Mouse (Mus musculus) left cerebral cortex, postnatal 14 days (tissue): ENCODE measurements at regions not wholly inside any gene's neighbourhood (a gene's known extent, or its start where the extent isn't known, plus 50 kb on each side); places are given as distances from the start of the nearest gene placed in this dataset.

Experiments
- DNase-seq, 2 experiments: peaks; one replicate each; pipeline ENCODE4 v3.0.0; 2021 to 2022; ENCODE audit warnings: low spot score in 2 of 2, mixed read lengths in 1 of 2
- intact Hi-C: fragments of 180-260 bp; cut with DNase I; formaldehyde crosslinking; loops from one replicate; pipeline ENCODE4 v1.15.1; 2025

DNA sequence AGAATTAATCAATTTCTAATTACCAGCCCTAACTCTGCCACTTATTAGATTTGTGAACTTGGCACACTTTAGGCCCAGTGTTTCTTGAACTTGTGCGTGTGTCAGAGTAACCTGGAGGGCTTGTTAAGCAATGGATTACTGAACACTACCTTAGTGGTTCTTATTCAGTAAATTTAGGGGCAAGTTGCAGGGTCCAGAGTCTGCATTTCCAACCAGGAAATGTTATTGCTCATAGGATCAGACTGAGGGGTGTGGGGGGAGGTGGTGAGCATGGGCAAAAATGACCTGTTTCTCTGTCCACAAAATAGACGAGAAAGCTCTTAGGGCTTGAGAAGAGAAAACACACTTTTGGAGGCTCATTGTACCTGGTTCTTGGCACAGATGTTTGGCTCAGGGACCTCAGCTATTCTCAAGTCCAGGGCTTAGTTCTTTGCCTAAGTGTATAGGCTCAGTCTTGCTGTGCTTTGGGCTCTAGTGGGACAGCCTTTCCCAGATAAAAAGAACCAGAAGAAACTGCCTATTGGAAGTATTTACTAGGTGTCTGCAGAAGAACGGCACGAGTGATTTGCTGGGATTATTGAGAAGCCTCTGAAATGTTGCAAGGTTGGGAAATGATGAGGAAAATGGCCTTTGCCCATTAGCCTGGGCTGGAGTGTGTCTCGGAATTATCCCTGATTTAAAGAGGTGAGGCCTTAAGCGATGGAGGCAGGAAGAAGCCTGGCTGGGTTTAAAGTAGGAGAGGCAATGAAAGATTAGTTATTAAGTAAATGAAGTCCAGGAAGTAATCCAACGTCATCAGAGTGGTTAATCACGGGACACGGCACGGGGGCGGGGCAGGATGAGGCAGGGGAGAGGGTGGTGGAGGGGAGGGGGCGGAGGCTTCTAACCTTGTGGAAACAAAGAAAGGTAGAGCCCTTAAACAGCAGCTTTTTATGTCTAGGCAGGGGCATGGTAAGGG, 113.2 kb upstream of the Fggy start:
- DNase-seq: no peak
- intact Hi-C loops: no loop called here

DNA sequence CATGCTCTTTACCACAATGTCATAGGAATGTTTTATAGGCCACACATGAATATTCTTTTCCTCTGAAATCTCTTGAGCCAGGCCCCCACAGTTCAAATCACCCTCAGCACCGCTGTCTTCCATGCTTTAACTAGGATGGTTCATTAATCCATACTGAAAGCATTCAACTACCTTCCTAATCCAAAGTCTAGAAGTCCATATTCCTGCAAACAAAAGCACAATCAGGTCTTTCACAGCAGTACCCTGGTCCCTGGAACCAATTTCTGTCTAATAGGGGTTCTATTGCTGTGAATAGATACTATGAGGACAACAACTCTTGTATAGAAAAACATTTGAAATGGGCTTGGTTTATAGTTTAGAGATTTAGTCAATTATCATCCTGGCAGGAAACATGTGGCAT, 107.0 kb upstream of the Fggy start:
- intact Hi-C loops: no loop called here

DNA sequence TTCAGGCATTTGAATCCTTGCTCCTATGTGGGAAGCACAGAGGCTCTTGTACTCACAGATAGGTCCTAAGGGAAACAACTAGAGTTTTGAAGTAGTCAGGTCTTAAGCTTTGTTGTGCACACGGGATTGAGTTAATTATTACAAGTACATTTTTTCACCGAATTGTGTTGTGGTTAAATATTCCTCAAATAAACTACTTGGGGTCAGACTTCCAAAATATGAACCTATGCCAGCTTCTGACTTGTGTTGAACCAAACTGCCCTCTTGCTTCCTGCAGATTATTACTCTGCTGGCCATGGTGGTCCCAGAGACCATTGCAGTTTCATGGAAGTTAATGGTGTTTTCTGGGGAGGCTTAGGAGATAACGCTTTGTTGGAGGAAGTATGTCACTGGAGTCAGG, 105.5 kb upstream of the Fggy start:
- intact Hi-C loops: no loop called here
- DNase-seq: no peak

More for the DNA sequence above, 107.0 kb upstream of the Fggy start:
- no peak for DNase-seq

DNA sequence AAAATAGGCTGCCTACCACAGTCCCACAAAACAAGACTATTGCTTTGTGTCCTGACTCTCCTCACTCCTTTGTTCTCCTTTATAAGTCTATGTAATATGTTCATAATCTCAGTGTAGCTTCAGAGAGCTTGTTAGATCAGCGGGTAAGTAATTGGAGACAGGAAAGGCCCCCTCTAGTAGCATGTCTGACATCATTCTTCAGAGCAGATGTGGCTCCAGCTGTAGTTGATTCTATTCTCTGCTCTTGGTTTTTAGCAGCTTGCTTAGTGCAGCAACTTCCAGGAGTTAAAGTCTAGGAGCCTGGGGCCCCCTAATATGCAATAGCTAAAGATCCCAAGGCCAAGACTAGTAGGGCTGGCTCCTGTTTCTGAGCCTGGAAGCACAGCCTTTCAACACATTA, 101.0 kb upstream of the Fggy start:
- no peak for DNase-seq
- intact Hi-C loops: no loop called here

DNA sequence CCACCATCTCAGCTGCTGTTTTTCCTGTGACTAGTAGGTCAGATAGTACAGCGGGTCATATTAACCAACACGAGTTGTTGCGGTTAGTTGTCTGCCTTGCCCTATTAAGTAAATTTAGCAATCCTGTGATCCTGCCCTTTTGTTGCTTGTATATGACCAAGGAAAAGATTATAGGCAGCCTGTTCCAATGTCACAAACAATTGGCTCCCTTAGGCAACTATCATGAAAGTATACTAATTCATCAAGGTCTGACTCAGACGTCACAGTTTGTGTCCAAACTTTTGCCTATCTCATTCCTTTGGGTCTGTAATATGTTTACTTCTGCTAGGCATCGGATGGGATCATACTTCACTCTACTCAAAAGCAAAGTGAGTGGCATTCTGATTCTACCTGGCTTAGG, 100.4 kb upstream of the Fggy start:
- intact Hi-C loops: no loop called here
- DNase-seq: no peak

DNA sequence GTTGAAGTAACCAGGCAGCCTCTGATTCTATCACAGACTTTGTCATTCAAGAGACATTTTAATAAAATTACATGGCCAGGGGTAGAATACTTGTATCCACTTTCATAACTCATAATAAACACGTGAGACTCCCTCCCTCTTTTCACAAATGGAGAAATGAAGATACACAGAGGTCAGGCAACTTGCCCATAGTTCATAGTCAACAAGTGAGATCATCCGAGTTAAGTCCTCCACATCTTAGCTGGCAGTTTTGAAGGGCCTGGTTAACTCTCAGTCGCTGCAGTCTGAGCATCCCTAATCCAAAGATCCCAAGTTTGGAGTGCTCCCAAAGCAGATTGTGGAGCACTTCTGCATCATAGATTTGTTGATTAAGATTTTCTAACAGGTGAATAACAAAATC, 94.8 kb upstream of the Fggy start:
- DNase-seq: no peak
- intact Hi-C loops: no loop called here

DNA sequence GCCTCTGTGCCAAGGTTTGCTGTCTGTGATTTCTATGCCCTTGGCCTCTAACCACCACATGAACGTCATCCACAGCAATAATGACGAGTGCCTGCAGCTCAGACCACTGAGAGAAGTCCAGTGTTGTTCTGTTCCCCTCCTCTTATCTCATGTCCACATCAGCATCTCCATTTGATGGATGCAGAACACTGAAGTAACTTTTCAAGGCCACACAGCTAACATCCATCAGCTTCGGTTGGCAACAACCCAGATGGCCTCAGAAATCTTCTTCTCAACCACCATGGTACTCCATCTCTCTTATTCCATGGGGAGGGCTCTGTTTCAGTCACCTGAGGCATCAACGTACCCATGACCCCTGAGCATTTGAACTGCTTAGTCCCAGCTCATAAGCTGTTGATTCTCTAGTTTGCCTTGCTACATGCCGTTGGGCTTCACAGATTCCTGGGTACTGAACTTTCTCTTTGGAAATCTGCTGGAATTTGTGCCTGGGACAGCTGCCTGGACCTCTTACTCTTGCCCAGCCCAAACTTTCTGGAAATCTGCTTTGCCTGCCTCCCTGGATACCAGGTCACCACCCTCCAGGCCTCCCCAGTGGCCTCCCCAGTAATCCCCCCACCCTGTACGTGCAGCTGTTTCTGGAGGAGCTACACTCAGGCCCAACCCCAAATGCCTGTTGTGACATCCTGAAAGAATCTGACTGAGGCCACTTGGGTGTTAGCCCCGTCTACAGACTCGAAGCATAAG, 94.1 kb upstream of the Fggy start:
- no peak for DNase-seq
- intact Hi-C loops: no loop called here

DNA sequence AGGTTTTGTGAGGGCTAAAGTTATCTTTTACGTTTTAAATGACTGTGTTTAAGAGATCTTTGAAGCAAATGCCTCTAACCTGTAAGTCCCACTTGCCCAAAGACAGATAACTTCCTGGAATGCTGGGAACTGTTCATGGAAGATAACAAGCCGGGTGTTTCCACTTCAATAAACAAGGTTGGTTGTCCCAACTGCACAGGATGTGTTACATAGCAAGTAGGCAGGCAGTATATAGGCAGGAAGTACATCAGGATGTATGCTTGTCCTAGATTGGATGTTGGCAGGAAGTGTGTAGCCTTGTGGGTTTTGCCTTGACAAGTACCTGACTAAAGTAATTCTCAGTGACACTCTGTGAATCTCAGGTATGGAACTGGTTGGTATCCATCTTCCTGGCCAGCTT, 90.7 kb upstream of the Fggy start:
- no peak for DNase-seq
- intact Hi-C loops: no loop called here

DNA sequence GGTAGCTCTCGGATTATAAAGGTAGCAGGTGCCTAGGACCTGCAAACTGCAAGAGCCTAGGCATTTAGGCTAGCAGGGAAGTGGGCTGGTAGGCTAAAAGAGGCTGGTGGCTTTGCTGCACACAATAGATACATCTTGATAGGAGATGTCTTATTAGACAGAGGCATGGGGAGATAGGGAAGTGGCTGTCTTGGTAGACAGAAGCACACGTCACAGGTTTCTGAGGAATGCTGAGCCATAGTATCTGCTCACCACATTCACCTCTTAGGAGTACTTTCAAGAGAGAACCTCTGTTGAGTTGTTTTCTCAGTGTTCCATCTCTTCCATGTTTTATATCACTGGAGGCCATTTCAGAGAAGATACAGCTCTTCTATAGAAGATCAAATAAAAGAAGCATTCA, 89.8 kb upstream of the Fggy start:
- no peak for DNase-seq
- intact Hi-C loops: no loop called here

DNA sequence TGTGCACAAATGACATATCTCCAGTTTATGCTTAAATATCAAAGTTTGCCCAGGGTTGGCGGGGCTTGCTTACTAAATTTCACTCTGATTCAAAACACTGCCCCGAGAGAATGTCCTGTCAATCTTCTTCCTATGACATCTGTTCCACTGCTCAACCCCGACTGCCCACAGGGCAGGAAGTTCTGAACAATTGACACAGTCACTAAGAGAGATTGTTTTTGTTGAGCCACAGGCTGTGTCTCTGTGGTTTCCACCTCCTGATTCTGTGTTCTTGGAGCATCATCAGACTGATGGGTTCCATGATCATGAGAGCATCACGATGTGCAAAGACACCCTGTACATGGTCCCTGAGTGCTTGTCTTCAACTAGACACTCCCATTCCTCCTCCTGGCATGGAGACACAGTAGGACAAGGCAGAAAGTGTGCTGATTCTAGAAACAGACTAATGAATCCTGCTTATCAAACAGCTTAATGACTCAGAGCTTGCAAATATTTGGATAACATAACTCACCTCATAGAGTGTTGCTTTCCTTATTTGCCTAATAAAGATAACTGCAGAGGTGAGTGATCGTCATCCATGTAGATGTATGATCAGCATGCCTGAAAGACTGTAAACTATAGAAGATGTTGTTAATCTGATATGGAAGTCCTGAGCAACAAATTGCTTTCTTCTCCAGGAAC, 82.4 kb upstream of the Fggy start:
- DNase-seq: no peak
- intact Hi-C loops: no loop called here

DNA sequence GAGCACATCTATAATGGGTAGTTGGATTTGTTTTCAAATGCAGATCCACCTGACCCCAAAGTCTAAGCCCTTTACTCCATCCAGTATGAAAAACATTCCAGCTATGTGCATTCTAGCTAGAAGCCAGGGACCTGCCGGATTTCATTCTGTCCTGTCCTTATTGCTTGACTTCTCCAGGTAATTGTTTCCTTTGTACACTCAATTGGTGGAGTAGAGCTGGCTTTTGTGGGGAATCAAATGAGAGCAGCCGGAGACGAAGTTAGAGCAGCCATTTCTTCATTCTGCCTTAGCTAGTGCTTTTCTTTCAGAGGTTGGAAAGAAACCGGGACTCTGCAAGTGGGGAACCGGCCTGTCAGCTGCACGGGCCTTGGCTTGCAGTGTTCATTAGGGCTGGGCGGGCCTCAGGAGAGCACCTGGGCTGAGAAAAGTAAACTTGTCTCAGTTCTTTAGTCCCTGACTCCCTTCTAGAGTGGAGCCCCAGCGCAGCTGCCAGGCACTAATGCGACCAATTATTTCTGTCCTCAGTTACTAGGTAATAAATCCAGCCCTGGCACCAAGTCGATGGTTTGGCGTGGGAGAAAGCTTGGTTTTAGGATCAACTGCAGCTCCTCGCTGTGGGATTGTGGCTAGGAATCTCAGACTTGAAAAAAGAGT, 81.1 kb upstream of the Fggy start:
- intact Hi-C loops: no loop called here
- DNase-seq: no peak

DNA sequence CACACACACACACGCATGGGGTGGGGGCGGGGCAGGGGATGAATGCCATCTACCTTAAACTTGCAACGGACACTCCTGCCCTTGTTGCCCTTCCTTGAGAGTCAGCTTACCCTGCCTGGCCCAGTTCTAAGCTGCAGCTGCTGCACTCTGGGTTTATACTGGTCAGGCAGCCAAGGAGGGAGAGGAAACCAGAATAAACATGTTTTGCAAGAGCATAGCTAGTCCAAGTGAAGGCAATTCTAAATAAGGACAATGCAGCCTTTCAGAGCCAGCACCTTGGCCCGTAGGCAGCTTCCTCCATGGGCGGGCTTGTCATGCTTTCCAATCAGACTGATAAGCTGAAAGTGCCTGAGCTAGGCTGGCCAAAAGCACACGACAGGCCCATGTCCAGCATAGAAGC, 73.7 kb upstream of the Fggy start:
- no peak for DNase-seq
- intact Hi-C loops: no loop called here

DNA sequence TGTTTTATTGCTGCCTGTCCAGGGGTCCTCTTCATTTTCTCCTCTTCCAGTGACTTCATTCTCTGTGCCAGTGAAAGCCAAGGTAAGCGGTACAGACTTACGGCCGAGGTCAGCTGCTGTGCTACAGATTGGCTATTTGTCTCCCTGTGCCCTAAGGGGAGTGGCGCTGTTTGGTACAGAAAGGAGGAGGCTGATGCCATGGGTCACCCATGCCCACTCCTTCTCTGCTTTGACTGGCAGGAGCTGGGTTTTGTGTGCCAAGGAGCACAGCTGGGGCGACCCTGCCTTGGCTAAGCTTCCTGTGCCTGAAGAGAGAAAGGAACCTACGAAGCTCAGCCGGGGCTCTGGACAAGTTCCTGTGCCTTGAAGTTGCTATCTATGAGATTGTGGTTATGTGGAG, 70.0 kb upstream of the Fggy start:
- DNase-seq: no peak
- intact Hi-C loops: no loop called here

DNA sequence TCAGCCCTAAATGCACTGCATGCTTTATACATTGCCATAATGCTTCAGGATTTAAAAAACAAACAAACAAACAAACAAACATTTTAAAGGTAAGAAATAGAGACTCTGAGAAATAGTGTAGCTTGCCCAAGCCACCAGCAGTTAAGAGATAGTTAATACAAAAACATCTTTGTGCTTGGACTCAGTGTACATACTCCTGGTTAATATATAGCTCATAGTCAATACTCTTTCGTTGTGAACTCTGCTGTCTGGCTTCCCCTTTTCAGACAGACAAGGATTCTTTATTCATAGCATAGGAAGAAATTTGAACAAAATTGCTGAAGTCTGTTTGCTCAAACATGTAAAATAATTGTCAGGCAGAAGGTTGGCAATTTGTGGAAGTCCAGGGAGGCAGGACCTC, 69.3 kb upstream of the Fggy start:
- intact Hi-C loops: no loop called here
- DNase-seq: no peak

DNA sequence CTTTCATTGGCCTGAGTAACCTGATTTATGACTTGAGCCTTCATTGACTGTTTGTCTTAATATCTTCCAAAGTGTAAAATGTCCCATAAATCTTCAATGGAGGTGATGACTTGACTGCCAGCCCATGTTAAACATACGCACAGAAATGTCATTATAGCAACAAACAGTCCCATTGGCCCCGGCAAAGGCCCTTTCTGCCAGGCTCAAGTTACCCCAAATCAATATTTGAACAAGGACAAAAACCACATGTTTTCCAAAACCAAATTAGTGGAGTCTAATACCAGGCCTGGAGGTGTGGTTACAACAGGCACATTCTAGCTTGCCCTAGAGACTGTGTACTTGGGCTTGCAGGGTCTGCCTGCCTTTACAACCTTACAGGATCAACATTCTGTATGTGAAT, 68.2 kb upstream of the Fggy start:
- intact Hi-C loops: no loop called here
- DNase-seq: no peak

DNA sequence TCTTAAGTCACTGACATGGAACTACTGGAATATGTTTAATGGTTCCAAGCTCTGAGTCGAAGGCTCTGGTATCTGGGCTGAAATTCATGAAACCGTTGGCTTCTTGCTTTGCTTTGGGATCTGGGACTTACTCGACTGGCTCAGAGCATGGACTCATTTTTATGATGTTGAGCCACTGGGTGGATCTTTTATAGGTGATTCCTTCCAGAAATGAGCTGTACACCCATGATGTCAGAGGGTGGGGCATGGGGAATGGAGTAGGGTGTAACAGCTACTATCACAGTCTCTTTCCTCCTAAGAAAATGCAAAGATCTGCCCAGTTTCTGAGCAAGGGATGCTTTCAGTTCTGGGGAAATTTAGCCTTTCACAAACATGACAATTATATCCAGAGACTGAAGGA, 57.0 kb upstream of the Fggy start:
- no peak for DNase-seq
- intact Hi-C loops: no loop called here

DNA sequence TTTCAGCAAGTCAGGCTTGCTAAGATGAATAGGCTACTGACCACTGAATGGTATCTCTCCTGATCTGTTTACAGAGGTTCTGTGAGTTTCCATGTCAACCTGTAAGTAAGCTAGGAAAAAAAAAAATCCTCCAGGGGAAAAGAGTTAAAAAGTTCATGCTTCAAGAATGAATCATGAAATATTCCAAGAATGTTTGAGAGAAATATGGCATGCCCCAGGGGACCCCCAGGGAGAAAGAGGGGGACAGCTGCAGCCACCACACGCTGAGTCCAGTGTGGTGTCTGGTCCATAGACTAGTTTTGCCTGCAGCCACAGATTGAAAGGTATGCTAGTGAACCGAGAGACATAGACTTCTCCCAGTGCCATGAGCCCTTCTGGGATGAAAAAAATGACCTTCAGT, 56.1 kb upstream of the Fggy start:
- intact Hi-C loops: no loop called here

DNA sequence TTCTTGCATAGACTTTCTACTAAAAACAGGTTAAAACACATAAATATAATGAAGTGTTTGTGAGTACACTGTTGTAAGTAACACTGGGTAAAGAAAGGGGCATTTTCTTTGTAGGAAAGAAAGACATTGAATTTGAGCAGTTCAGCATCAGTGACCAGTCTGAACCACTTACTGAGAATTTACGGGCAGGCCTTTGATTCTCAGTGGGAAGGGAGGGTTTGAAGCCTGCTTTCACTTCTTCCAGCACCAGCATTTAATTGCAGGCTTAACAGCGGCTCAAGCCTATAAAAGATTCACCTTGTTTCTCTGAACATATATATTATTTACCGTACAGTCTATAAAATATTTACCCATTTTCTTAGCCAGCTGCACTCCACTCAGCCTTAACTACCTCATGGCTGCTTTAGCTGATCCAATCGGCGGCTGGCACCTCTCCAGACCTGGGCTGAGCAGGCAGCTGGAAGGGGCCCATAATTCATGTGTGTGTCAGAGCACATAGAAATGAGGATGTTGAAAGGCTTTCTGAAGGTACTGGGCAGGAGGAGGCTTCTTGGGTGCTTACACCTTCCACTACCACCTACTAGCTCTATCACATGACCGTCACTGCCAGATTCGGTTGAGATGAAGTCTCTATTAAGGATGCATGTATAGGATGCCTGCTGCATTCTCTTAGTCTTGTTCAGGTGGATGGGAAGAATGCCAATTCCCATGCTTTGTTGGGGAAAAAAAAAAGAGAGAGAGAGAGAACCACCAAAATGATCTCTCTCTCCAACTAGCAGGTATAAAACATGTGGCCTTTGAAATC, 50.0 kb upstream of the Fggy start:
- intact Hi-C loops: no loop called here
- no peak for DNase-seq

More for the DNA sequence above, 56.1 kb upstream of the Fggy start:
- no peak for DNase-seq
